Mouse (Mus musculus): ENCODE measurements around the gene Fmod.

Gene Fmod

DNA sequence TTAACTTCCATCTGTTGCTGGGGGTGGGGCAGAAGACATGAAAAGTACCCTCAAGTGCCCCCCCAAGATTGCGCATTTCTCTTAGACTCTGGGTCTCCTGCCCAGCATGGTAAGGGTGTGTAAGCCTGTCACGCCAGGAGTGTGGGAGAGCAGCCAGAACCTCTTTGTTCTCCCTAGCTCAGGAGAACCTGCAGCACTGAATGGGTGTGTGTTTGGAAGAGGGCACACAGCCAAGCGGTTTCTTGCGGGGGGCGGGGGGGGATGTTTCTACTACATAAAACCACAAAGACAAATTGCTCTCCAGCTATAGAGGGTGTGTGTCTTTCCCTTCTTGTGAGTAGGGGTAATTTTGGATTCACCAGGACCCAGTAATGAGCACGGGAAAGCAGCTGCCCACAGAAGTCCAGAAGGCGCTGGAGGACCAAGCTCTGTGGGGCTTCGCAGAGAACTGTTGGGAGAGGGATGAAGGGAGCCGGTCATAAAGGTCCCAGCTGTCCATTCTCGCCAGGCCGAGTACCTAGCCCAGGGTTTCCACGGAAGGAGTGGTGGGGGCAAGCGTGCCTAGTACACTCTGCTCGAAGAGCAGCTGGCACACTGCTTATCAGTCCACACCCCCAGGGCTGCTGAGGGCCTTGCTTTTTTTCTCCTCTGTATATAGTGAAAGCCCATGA lies 59.3 kb downstream of the Fmod start:
- no peak for DNase-seq (ENCODE audit: low spot score in 2 of 2)

DNA sequence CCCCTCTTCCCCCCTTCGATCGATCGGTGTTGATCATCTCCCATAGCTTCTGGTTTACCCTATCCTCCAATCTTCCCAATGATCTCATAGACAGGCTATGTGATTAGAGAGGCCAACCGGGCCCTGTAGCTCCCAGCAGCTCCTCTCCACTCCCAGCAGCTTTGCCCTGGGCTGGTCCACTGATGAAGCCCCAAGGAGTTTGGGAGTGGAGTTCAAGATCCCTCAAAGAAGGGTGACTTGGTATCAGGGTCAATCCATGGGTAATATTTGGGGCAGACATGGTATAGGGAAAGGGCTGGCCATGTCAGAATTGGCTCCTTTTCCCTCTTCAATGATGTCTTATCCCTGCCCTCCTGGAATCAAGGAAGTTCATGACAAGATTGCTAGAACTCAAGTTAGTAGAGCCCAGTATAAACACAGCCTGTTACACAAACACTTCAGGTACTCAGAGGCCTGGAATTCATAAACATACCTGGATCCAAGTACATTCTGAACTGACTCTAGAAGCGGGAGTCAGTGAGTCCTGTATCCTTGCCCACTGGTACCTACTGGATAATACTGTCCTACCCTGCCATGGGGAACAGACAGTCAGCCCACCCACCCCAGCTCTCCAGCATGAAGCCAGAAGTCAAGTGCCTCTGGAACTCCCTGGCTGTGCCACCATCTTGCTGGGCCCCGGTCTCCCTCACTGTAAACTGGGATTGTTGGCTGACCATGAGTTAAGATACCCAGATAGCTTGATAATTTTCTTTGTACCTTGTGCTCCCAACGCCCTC lies 60.2 kb downstream of the Fmod start:
- DNase-seq (ENCODE audit: low spot score in 2 of 2): no peak

All from left cerebral cortex, adult 9 months (tissue).